Mouse (Mus musculus) heart, embryonic 12.5 days (tissue): ENCODE data around the gene Rtn4rl1. TPM values are rescaled to one million over a fixed set of nuclear protein-coding genes. Genes with fewer than 3 reads are reported as not detected.
"Not testable (repeated sequence)": the region's sequence is repeated elsewhere in the genome, so short reads cannot be mapped to it uniquely, and the experiment has no call there.

ENCODE experiments used
- ATAC-seq: fragments of 200-750 bp; cut with Nextera tagmentation; 2 replicates; pipeline ENCODE4 v1.8.0; 2017; ENCODE audit warnings: moderate TSS enrichment, moderate library complexity; ENCODE audit not compliant: insufficient number of reproducible peaks, low FRiP score
- H3K27ac ChIP-seq: fragments of 300-500 bp; sonication (generic); 2 replicates; pipeline ENCODE4 v1.5.1; 2016; ENCODE audit warnings: mild to moderate bottlenecking, moderate library complexity; ENCODE audit not compliant: poor library complexity, severe bottlenecking
- H3K27me3 ChIP-seq: fragments of 300-500 bp; sonication (generic); replicated peaks from 2 replicates; pipeline ENCODE4 v1.6.1; 2016; ENCODE audit warnings: mild to moderate bottlenecking, moderate library complexity
- H3K36me3 ChIP-seq: fragments of 300-500 bp; sonication (generic); 2 replicates; pipeline ENCODE4 v1.6.1; 2016; ENCODE audit warnings: mild to moderate bottlenecking, moderate library complexity
- H3K4me1 ChIP-seq: fragments of 300-500 bp; sonication (generic); replicated peaks from 2 replicates; pipeline ENCODE4 v1.6.1; 2016; ENCODE audit warnings: mild to moderate bottlenecking
- H3K4me2 ChIP-seq: fragments of 300-500 bp; sonication (generic); 2 replicates; pipeline ENCODE4 v1.6.1; 2016; ENCODE audit warnings: mild to moderate bottlenecking, moderate library complexity
- H3K4me3 ChIP-seq: fragments of 300-500 bp; sonication (generic); 2 replicates; pipeline ENCODE4 v1.5.1; 2016; ENCODE audit warnings: mild to moderate bottlenecking
- H3K9ac ChIP-seq: fragments of 300-500 bp; sonication (generic); 2 replicates; pipeline ENCODE4 v1.6.1; 2016; ENCODE audit warnings: mild to moderate bottlenecking, moderate library complexity
- H3K9me3 ChIP-seq: fragments of 300-500 bp; sonication (generic); replicated peaks from 2 replicates; pipeline ENCODE4 v1.6.1; 2016; ENCODE audit warnings: mild to moderate bottlenecking, moderate library complexity
- WGBS: fragments of 180-500 bp; shearing (Covaris S2); methylation state at CpG from one replicate; pipeline ENCODE4 v1.1.7; 2016; 5-methylcytosine and 5-hydroxymethylcytosine counted together
- polyA plus RNA-seq: library from polyadenylated mRNA; unstranded; fragments of >200 nt; fragmentation: Nextera tagmentation; extraction: Ambion mirVana; gene quantifications from 2 replicates; pipeline ENCODE4 v1.2.1, GENCODE M21; 2016

Rtn4rl1 gene
- polyA plus RNA-seq, 1 experiment from 2014 or later = 16.8 TPM

GRCm38 (mm10) chr11:75280435-75281001, 86.9 kb downstream of the Rtn4rl1 start:
- no peak for ATAC-seq
- H3K4me1 ChIP-seq = peaks cover 55% of the 10 kb centered on the region
- no peak overlapping the region for H3K4me2 ChIP-seq
- no peak overlapping the region for H3K9ac ChIP-seq
- peaks cover 18% of the 10 kb centered on the region; the same call in 1 of the 2 replicates for H3K27me3 ChIP-seq
- WGBS = 65% methylated on average over 5 of the region's 5 CpGs
- H3K4me3 ChIP-seq = no peak overlapping the region
- H3K36me3 ChIP-seq = no peaks in the 10 kb centered on the region
- H3K9me3 ChIP-seq = no peaks in the 10 kb centered on the region
- no peak overlapping the region for H3K27ac ChIP-seq

- no peak overlapping the region for H3K27ac ChIP-seq
- H3K36me3 ChIP-seq = no peaks in the 10 kb centered on the region
- H3K4me2 ChIP-seq = peak overlapping the region; percentile 47
- H3K4me3 ChIP-seq = peak overlapping the region; percentile 8; the same call in 1 of the 2 replicates
- peaks cover 59% of the 10 kb centered on the region for H3K4me1 ChIP-seq
- no peaks in the 10 kb centered on the region for H3K9me3 ChIP-seq
- ATAC-seq = no peak
- H3K27me3 ChIP-seq = peaks cover 18% of the 10 kb centered on the region; the same call in 1 of the 2 replicates
- peak overlapping the region; percentile 60 for H3K9ac ChIP-seq
- 10% methylated on average over 29 of the region's 29 CpGs for WGBS
Observed at GRCm38 (mm10) chr11:75281380-75282256, 88.0 kb downstream of the Rtn4rl1 start.

GRCm38 (mm10) chr11:75282496-75283120, 89.0 kb downstream of the Rtn4rl1 start:
- Histone ChIP-seq H3K4me1 (peaks cover 59% of the 10 kb centered on the region), H3K4me3 (0 out of 2 replicates have a peak overlapping the region, but pooled peaks have one; percentile 8), H3K27me3 (peaks cover 18% of the 10 kb centered on the region; the same call in 1 of the 2 replicates), H3K4me2 (peak overlapping the region; percentile 47), H3K9me3 (no peaks in the 10 kb centered on the region), H3K27ac (peak overlapping the region; percentile 31; the same call in 1 of the 2 replicates), H3K9ac (peak overlapping the region; percentile 60; the same call in 1 of the 2 replicates), H3K36me3 (no peaks in the 10 kb centered on the region)
- WGBS = 5% methylated on average over 13 of the region's 13 CpGs
- ATAC-seq = no peak; the same call in 1 of the 2 replicates

- H3K27me3 ChIP-seq = peaks cover 18% of the 10 kb centered on the region; the same call in 1 of the 2 replicates
- peaks cover 64% of the 10 kb centered on the region for H3K4me1 ChIP-seq
- H3K27ac ChIP-seq, H3K4me2 ChIP-seq, H3K36me3 ChIP-seq, H3K9me3 ChIP-seq, H3K9ac ChIP-seq, ATAC-seq, H3K4me3 ChIP-seq: not testable (repeated sequence)
- whole genome bisulfite sequencing = 61% methylated on average over 3 of the region's 3 CpGs
Observed at GRCm38 (mm10) chr11:75283784-75284183, 90.2 kb downstream of the Rtn4rl1 start.

- Histone ChIP-seq H3K4me3 (no peak overlapping the region), H3K9me3 (no peaks in the 10 kb centered on the region), H3K36me3 (no peaks in the 10 kb centered on the region), H3K9ac (no peak overlapping the region), H3K4me1 (peaks cover 48% of the 10 kb centered on the region), H3K27me3 (peaks cover 17% of the 10 kb centered on the region; the same call in 1 of the 2 replicates), H3K27ac (peak overlapping the region; percentile 47), H3K4me2 (no peak overlapping the region)
- 32% methylated on average over 4 of the region's 4 CpGs for WGBS
- no peak for ATAC-seq
Observed at GRCm38 (mm10) chr11:75285893-75286467, 92.4 kb downstream of the Rtn4rl1 start.

- H3K4me3 ChIP-seq = no peak overlapping the region
- H3K9ac ChIP-seq = no peak overlapping the region
- no peak for ATAC-seq
- no peaks in the 10 kb centered on the region for H3K9me3 ChIP-seq
- 85% methylated on average over 4 of the region's 4 CpGs for WGBS
- peak overlapping the region; percentile 39; the same call in 1 of the 2 replicates for H3K27ac ChIP-seq
- H3K4me2 ChIP-seq = no peak overlapping the region
- peaks cover 8% of the 10 kb centered on the region; the same call in 1 of the 2 replicates for H3K27me3 ChIP-seq
- H3K36me3 ChIP-seq = no peaks in the 10 kb centered on the region
- H3K4me1 ChIP-seq = peaks cover 48% of the 10 kb centered on the region
Observed at GRCm38 (mm10) chr11:75286868-75287267, 93.3 kb downstream of the Rtn4rl1 start.

- 38% methylated on average over 10 of the region's 10 CpGs for WGBS
- peak overlapping the region; percentile 37; the same call in 1 of the 2 replicates for H3K9ac ChIP-seq
- peak overlapping the region; percentile 93 for H3K27ac ChIP-seq
Observed at GRCm38 (mm10) chr11:75287940-75288339, 94.4 kb downstream of the Rtn4rl1 start.

GRCm38 (mm10) chr11:75288517-75288916, 94.9 kb downstream of the Rtn4rl1 start:
- peaks cover 10% of the 10 kb centered on the region for H3K27me3 ChIP-seq
- no peak for ATAC-seq
- peaks cover 50% of the 10 kb centered on the region for H3K4me1 ChIP-seq
- no peak overlapping the region; the same call in 1 of the 2 replicates for H3K4me2 ChIP-seq
- H3K27ac ChIP-seq = peak overlapping the region; percentile 93
- H3K4me3 ChIP-seq = no peak overlapping the region
- H3K9me3 ChIP-seq = no peaks in the 10 kb centered on the region
- no peaks in the 10 kb centered on the region for H3K36me3 ChIP-seq
- WGBS = 79% methylated on average over 8 of the region's 8 CpGs
- no peak overlapping the region for H3K9ac ChIP-seq

More at GRCm38 (mm10) chr11:75287940-75288339, 94.4 kb downstream of the Rtn4rl1 start:
- Histone ChIP-seq H3K4me1 (peaks cover 48% of the 10 kb centered on the region), H3K4me3 (no peak overlapping the region), H3K9me3 (no peaks in the 10 kb centered on the region), H3K4me2 (peak overlapping the region; percentile 8), H3K36me3 (no peaks in the 10 kb centered on the region), H3K27me3 (peaks cover 11% of the 10 kb centered on the region)
- peak; percentile 17; the same call in 1 of the 2 replicates for ATAC-seq

- H3K27me3 ChIP-seq = peaks cover 16% of the 10 kb centered on the region
- no peak overlapping the region for H3K4me3 ChIP-seq
- H3K9me3 ChIP-seq = no peaks in the 10 kb centered on the region
- no peaks in the 10 kb centered on the region for H3K36me3 ChIP-seq
- H3K4me2 ChIP-seq = no peak overlapping the region
- H3K9ac ChIP-seq = no peak overlapping the region
- 55% methylated on average over 2 of the region's 2 CpGs for WGBS
- H3K27ac ChIP-seq = peak overlapping the region; percentile 93
- H3K4me1 ChIP-seq = peaks cover 56% of the 10 kb centered on the region
- ATAC-seq = no peak
Observed at GRCm38 (mm10) chr11:75289120-75289519, 95.5 kb downstream of the Rtn4rl1 start.

GRCm38 (mm10) chr11:75290566-75291271, 97.1 kb downstream of the Rtn4rl1 start:
- H3K4me2 ChIP-seq = peak overlapping the region; percentile 33
- H3K4me3 ChIP-seq = no peak overlapping the region
- H3K9me3 ChIP-seq = no peaks in the 10 kb centered on the region
- no peaks in the 10 kb centered on the region for H3K36me3 ChIP-seq
- H3K4me1 ChIP-seq = peaks cover 68% of the 10 kb centered on the region
- H3K9ac ChIP-seq = peak overlapping the region; percentile 30; the same call in 1 of the 2 replicates
- 15% methylated on average over 6 of the region's 6 CpGs for WGBS
- H3K27me3 ChIP-seq = peaks cover 17% of the 10 kb centered on the region
- peak overlapping the region; percentile 36 for H3K27ac ChIP-seq
- ATAC-seq = 0 out of 2 replicates have a peak, but pooled peaks have one; percentile 46
